In the genomic region with DNA sequence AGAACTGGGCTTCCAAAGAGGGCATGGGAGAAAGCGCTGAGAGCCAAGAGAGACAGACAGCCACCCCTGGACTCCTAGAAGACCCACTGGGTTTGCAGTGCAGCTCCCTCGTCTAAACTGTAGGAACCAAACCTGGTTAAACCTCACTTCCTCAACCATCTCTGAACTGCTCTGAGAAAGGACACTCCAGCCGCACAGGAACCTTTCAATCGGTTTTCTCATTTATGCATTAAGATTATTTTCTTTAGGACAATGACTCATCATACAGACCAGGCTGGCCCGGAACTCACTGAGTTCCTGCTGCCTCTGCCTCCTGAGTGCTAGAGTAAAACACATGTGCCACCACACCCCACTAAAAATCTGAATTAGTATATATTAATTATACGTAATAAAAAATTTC, we compare ENCODE assay signal across 38 mouse cellular contexts. TPM values are rescaled to one million over a fixed set of nuclear protein-coding genes. Genes with fewer than 3 reads are reported as not detected.
DNase-seq lines count a peak whose midpoint lies in the region; ATAC-seq and TF ChIP-seq lines count a peak whose summit lies in the region.
"Had no signal": no experiment of that assay in that cellular context is flagged by ENCODE, and none has a peak within 500 bp of the region (broad histone marks: within the 10 kb centered on the region; RNA-seq: fewer than 3 reads in every experiment).

No protein-coding gene starts in this region.

- H3K9me3 ChIP-seq in forebrain, embryonic 12.5 days = no peaks in the 10 kb centered on the region
- no peaks in the 10 kb centered on the region for H3K9me3 ChIP-seq in forebrain, embryonic 16.5 days (ENCODE audit: control insufficient read depth, low read length)
- no peaks in the 10 kb centered on the region for H3K9me3 ChIP-seq in heart, embryonic 13.5 days
- no peaks in the 10 kb centered on the region for H3K9me3 ChIP-seq in heart, embryonic 12.5 days (replicated peaks)
- no peaks in the 10 kb centered on the region for H3K9me3 ChIP-seq in midbrain, embryonic 13.5 days
- no peaks in the 10 kb centered on the region for H3K9me3 ChIP-seq in midbrain, embryonic 11.5 days (ENCODE audit: control insufficient read depth, low read length)
- H3K9me3 ChIP-seq in midbrain, postnatal 0 days (ENCODE audit: low read length) = no peaks in the 10 kb centered on the region
- H3K9me3 ChIP-seq: embryonic facial prominence, embryonic 15.5 days; heart, embryonic 15.5 days; limb, embryonic 10.5 days; limb, embryonic 15.5 days; liver, embryonic 13.5 days; neural tube, embryonic 15.5 days had no signal

- H3K36me3 ChIP-seq in forebrain, embryonic 12.5 days (replicated peaks) = no peaks in the 10 kb centered on the region; the same call in 1 of the 2 replicates
- H3K36me3 ChIP-seq in forebrain, embryonic 16.5 days (ENCODE audit: control insufficient read depth, insufficient read depth) = peaks cover 1% of the 10 kb centered on the region; the same call in 1 of the 2 replicates
- peaks cover 3% of the 10 kb centered on the region for H3K36me3 ChIP-seq in heart, embryonic 13.5 days
- no peaks in the 10 kb centered on the region; the same call in 1 of the 2 replicates for H3K36me3 ChIP-seq in heart, embryonic 12.5 days
- H3K36me3 ChIP-seq in midbrain, embryonic 13.5 days = peaks cover under 1% of the 10 kb centered on the region
- H3K36me3 ChIP-seq in midbrain, embryonic 11.5 days (ENCODE audit: control insufficient read depth, insufficient read depth, low read length) = no peaks in the 10 kb centered on the region
- no peaks in the 10 kb centered on the region for H3K36me3 ChIP-seq in midbrain, postnatal 0 days (ENCODE audit: insufficient read depth, low read length)
- H3K36me3 ChIP-seq: embryonic facial prominence, embryonic 15.5 days had no signal

- 0 out of 2 replicates have a peak overlapping the region, but pooled peaks have one; percentile 3 for H3K27ac ChIP-seq in forebrain, embryonic 12.5 days
- no peak overlapping the region for H3K27ac ChIP-seq in forebrain, embryonic 16.5 days (ENCODE audit: low read length)
- H3K27ac ChIP-seq in heart, embryonic 13.5 days (replicated peaks) = peak overlapping the region; percentile 53; the same call in 1 of the 2 replicates
- no peak overlapping the region for H3K27ac ChIP-seq in heart, embryonic 12.5 days (ENCODE audit: poor library complexity, severe bottlenecking)
- peak overlapping the region; percentile 61; the same call in 1 of the 2 replicates for H3K27ac ChIP-seq in midbrain, embryonic 13.5 days
- H3K27ac ChIP-seq in midbrain, embryonic 11.5 days (ENCODE audit: low read depth, low read length) = no peak overlapping the region
- H3K27ac ChIP-seq in midbrain, postnatal 0 days (ENCODE audit: low read depth, low read length) = 0 out of 2 replicates have a peak overlapping the region, but pooled peaks have one; percentile 47
- H3K27ac ChIP-seq: embryonic facial prominence, embryonic 15.5 days; heart, adult 2 months; heart, embryonic 15.5 days; kidney, postnatal 0 days; limb, embryonic 10.5 days; limb, embryonic 15.5 days; liver, embryonic 13.5 days; macrophage; neural tube, embryonic 15.5 days had no signal

- H3K9ac ChIP-seq in forebrain, embryonic 12.5 days = no peak overlapping the region
- no peak overlapping the region for H3K9ac ChIP-seq in forebrain, embryonic 16.5 days (replicated peaks; ENCODE audit: low read depth, low read length)
- H3K9ac ChIP-seq in heart, embryonic 13.5 days = no peak overlapping the region
- no peak overlapping the region for H3K9ac ChIP-seq in heart, embryonic 12.5 days
- H3K9ac ChIP-seq in midbrain, embryonic 13.5 days (replicated peaks) = no peak overlapping the region
- no peak overlapping the region for H3K9ac ChIP-seq in midbrain, embryonic 11.5 days (ENCODE audit: low read length)
- H3K9ac ChIP-seq in midbrain, postnatal 0 days (replicated peaks; ENCODE audit: low read length, poor library complexity, severe bottlenecking) = no peak overlapping the region
- H3K9ac ChIP-seq: embryonic facial prominence, embryonic 15.5 days; heart, embryonic 15.5 days; limb, embryonic 15.5 days; liver, embryonic 13.5 days; neural tube, embryonic 15.5 days had no signal

- DNase-seq in midbrain, embryonic 11.5 days (ENCODE audit: low spot score, missing footprints) = no peak
- DNase-seq in midbrain, postnatal 0 days (ENCODE audit: low spot score) = no peak
- DNase-seq: adrenal gland, postnatal 25 days; cerebellum, adult 11-12 months; cerebellum, postnatal 14 days; heart, adult 2 months; heart, postnatal 36 days; kidney, adult 8-10 months; kidney, postnatal 4 days; liver, embryonic 13.5 days; lung, adult 18-20 months; retina, postnatal 1 day; right cerebral cortex, postnatal 14 days; thymus, postnatal 4 days had no signal

- 91% methylated on average over 6 of the region's 6 CpGs for WGBS in forebrain, embryonic 12.5 days
- 91% methylated on average over 6 of the region's 6 CpGs for WGBS in forebrain, embryonic 16.5 days
- 73% methylated on average over 6 of the region's 6 CpGs for WGBS in heart, embryonic 13.5 days
- 68% methylated on average over 6 of the region's 6 CpGs for WGBS in heart, embryonic 12.5 days
- 92% methylated on average over 6 of the region's 6 CpGs for WGBS in midbrain, embryonic 13.5 days
- WGBS in midbrain, embryonic 11.5 days = 88% methylated on average over 6 of the region's 6 CpGs
- WGBS in midbrain, postnatal 0 days = 87% methylated on average over 6 of the region's 6 CpGs

- no peak overlapping the region for H3K4me2 ChIP-seq in forebrain, embryonic 12.5 days
- H3K4me2 ChIP-seq in forebrain, embryonic 16.5 days (ENCODE audit: low read length) = no peak overlapping the region
- H3K4me2 ChIP-seq in heart, embryonic 13.5 days = no peak overlapping the region
- no peak overlapping the region for H3K4me2 ChIP-seq in heart, embryonic 12.5 days
- no peak overlapping the region for H3K4me2 ChIP-seq in midbrain, embryonic 13.5 days (replicated peaks)
- no peak overlapping the region for H3K4me2 ChIP-seq in midbrain, embryonic 11.5 days
- no peak overlapping the region for H3K4me2 ChIP-seq in midbrain, postnatal 0 days (ENCODE audit: low read depth, low read length, poor library complexity, severe bottlenecking)
- H3K4me2 ChIP-seq: embryonic facial prominence, embryonic 15.5 days; heart, embryonic 15.5 days; limb, embryonic 15.5 days; liver, embryonic 13.5 days; neural tube, embryonic 15.5 days had no signal

- ATAC-seq in forebrain, embryonic 12.5 days (ENCODE audit: low FRiP score) = no peak
- ATAC-seq in forebrain, embryonic 16.5 days = no peak
- no peak for ATAC-seq in heart, embryonic 13.5 days (ENCODE audit: extremely low read depth, insufficient number of reproducible peaks, low FRiP score, low TSS enrichment)
- ATAC-seq in heart, embryonic 12.5 days (ENCODE audit: insufficient number of reproducible peaks, low FRiP score) = no peak
- ATAC-seq in midbrain, embryonic 13.5 days = no peak
- ATAC-seq in midbrain, embryonic 11.5 days (ENCODE audit: low FRiP score) = no peak
- ATAC-seq in midbrain, postnatal 0 days (ENCODE audit: low FRiP score) = no peak
- no peak for ATAC-seq in erythroblast, adult 5-6 weeks (replicated peaks; ENCODE audit: low FRiP score, poor library complexity, severe bottlenecking)
- ATAC-seq: intestine, embryonic 16.5 days; lung, postnatal 0 days had no signal

- peaks cover 28% of the 10 kb centered on the region for H3K4me1 ChIP-seq in forebrain, embryonic 12.5 days
- peaks cover 10% of the 10 kb centered on the region for H3K4me1 ChIP-seq in forebrain, embryonic 16.5 days (replicated peaks; ENCODE audit: control insufficient read depth, insufficient read depth, low read length)
- peaks cover 14% of the 10 kb centered on the region for H3K4me1 ChIP-seq in heart, embryonic 13.5 days
- H3K4me1 ChIP-seq in heart, embryonic 12.5 days (replicated peaks) = peaks cover 12% of the 10 kb centered on the region
- peaks cover 24% of the 10 kb centered on the region for H3K4me1 ChIP-seq in midbrain, embryonic 13.5 days (replicated peaks)
- H3K4me1 ChIP-seq in midbrain, embryonic 11.5 days (ENCODE audit: control insufficient read depth, insufficient read depth, low read length) = no peaks in the 10 kb centered on the region
- peaks cover 16% of the 10 kb centered on the region; the same call in 1 of the 2 replicates for H3K4me1 ChIP-seq in midbrain, postnatal 0 days (ENCODE audit: insufficient read depth, low read length)
- H3K4me1 ChIP-seq: embryonic facial prominence, embryonic 15.5 days; limb, embryonic 15.5 days; liver, embryonic 13.5 days had no signal

- TF ChIP-seq CTCF in midbrain, postnatal 0 days (IDR thresholded peaks at IDR 0.05) = no peak

- H3K27me3 ChIP-seq in forebrain, embryonic 12.5 days = no peaks in the 10 kb centered on the region
- H3K27me3 ChIP-seq in forebrain, embryonic 16.5 days (replicated peaks; ENCODE audit: control insufficient read depth, insufficient read depth, low read length) = no peaks in the 10 kb centered on the region
- H3K27me3 ChIP-seq in heart, embryonic 13.5 days (replicated peaks) = peaks cover 4% of the 10 kb centered on the region; the same call in 1 of the 2 replicates
- no peaks in the 10 kb centered on the region for H3K27me3 ChIP-seq in heart, embryonic 12.5 days (replicated peaks)
- no peaks in the 10 kb centered on the region for H3K27me3 ChIP-seq in midbrain, embryonic 13.5 days
- H3K27me3 ChIP-seq in midbrain, embryonic 11.5 days (ENCODE audit: control insufficient read depth, insufficient read depth, low read length) = no peaks in the 10 kb centered on the region
- no peaks in the 10 kb centered on the region for H3K27me3 ChIP-seq in midbrain, postnatal 0 days (ENCODE audit: insufficient read depth, low read length)
- H3K27me3 ChIP-seq: embryonic facial prominence, embryonic 15.5 days; heart, embryonic 15.5 days; limb, embryonic 15.5 days; liver, embryonic 13.5 days; neural tube, embryonic 15.5 days had no signal

- H3K4me3 ChIP-seq in forebrain, embryonic 12.5 days (replicated peaks) = no peak overlapping the region
- H3K4me3 ChIP-seq in forebrain, embryonic 16.5 days (replicated peaks; ENCODE audit: low read length) = no peak overlapping the region
- H3K4me3 ChIP-seq in heart, embryonic 13.5 days = no peak overlapping the region
- H3K4me3 ChIP-seq in heart, embryonic 12.5 days = no peak overlapping the region
- no peak overlapping the region for H3K4me3 ChIP-seq in midbrain, embryonic 13.5 days (replicated peaks)
- no peak overlapping the region for H3K4me3 ChIP-seq in midbrain, embryonic 11.5 days (ENCODE audit: low read depth, low read length)
- H3K4me3 ChIP-seq in midbrain, postnatal 0 days (ENCODE audit: low read depth, low read length) = no peak overlapping the region
- H3K4me3 ChIP-seq: embryonic facial prominence, embryonic 15.5 days; heart, adult 2 months; heart, embryonic 15.5 days; limb, embryonic 10.5 days; limb, embryonic 15.5 days; liver, embryonic 13.5 days; neural tube, embryonic 15.5 days had no signal

RNA-seq across cellular contexts. Expression of gene Gast, which starts 6.4 kb away (rescaled TPM):
- 1.1 TPM in 1 of 2 replicates, not detected in the other for polyA plus RNA-seq in forebrain, embryonic 12.5 days (2016; fragmentation: Nextera tagmentation; extraction: Ambion mirVana)
- not detected in 2 replicates for polyA plus RNA-seq in forebrain, embryonic 16.5 days (2015; fragmentation: Nextera tagmentation; extraction: Ambion mirVana)
- polyA plus RNA-seq in heart, embryonic 13.5 days (2015; fragmentation: Nextera tagmentation; extraction: Ambion mirVana) = not detected in 2 replicates
- not detected in 2 replicates for polyA plus RNA-seq in heart, embryonic 12.5 days (2016; fragmentation: Nextera tagmentation; extraction: Ambion mirVana)
- polyA plus RNA-seq in midbrain, embryonic 13.5 days (2015; fragmentation: Nextera tagmentation; extraction: Ambion mirVana) = 1.2 and 2.5 TPM in 2 replicates
- 0.68 and 0.79 TPM in 2 replicates for polyA plus RNA-seq in midbrain, embryonic 11.5 days (2014; fragmentation: Nextera tagmentation; extraction: Ambion mirVana)
- not detected in 2 replicates for total RNA-seq in midbrain, postnatal 0 days (2014; rRNA removed)
- polyA plus RNA-seq in midbrain, postnatal 0 days (2015; fragmentation: Nextera tagmentation; extraction: Ambion mirVana) = 1.1 and 2.2 TPM in 2 replicates
- not detected in 2 replicates for total RNA-seq in erythroblast, adult 5-6 weeks (2015; ENCODE audit: low replicate concordance)
- total RNA-seq in erythroblast, adult 5-6 weeks (2017; ENCODE audit: low replicate concordance) = not detected in 2 replicates
- total RNA-seq: adrenal gland, adult 18-20 months; adrenal gland, postnatal 25 days; gastrocnemius, adult 8-10 months; gastrocnemius, postnatal 4 days; heart, adult 2 months; heart, postnatal 36 days; left cerebral cortex, postnatal 10 days; megakaryocyte-erythroid progenitor cell, adult 5-6 weeks had no signal
- polyA plus RNA-seq: heart, adult 2 months; heart, embryonic 15.5 days; kidney, postnatal 0 days; limb, embryonic 10.5 days; liver, embryonic 13.5 days; lung, postnatal 0 days; macrophage; neural tube, embryonic 15.5 days; testis, adult 2 months had no signal

RNA-seq across cellular contexts. Expression of gene Eif1, which starts 8.1 kb away (rescaled TPM):
- 1,544 and 1,585 TPM in 2 replicates for polyA plus RNA-seq in forebrain, embryonic 12.5 days (2016; fragmentation: Nextera tagmentation; extraction: Ambion mirVana)
- polyA plus RNA-seq in forebrain, embryonic 16.5 days (2015; fragmentation: Nextera tagmentation; extraction: Ambion mirVana) = 1,243 and 1,295 TPM in 2 replicates
- 1,570 and 1,681 TPM in 2 replicates for polyA plus RNA-seq in heart, embryonic 13.5 days (2015; fragmentation: Nextera tagmentation; extraction: Ambion mirVana)
- 1,467 and 1,522 TPM in 2 replicates for polyA plus RNA-seq in heart, embryonic 12.5 days (2016; fragmentation: Nextera tagmentation; extraction: Ambion mirVana)
- 1,443 and 1,564 TPM in 2 replicates for polyA plus RNA-seq in midbrain, embryonic 13.5 days (2015; fragmentation: Nextera tagmentation; extraction: Ambion mirVana)
- 1,701 and 1,853 TPM in 2 replicates for polyA plus RNA-seq in midbrain, embryonic 11.5 days (2014; fragmentation: Nextera tagmentation; extraction: Ambion mirVana)
- 84.7 and 117 TPM in 2 replicates for total RNA-seq in midbrain, postnatal 0 days (2014; rRNA removed)
- 1,241 and 1,297 TPM in 2 replicates for polyA plus RNA-seq in midbrain, postnatal 0 days (2015; fragmentation: Nextera tagmentation; extraction: Ambion mirVana)
- total RNA-seq in erythroblast, adult 5-6 weeks (2015; ENCODE audit: low replicate concordance) = 580 and 688 TPM in 2 replicates
- 168 and 350 TPM in 2 replicates for total RNA-seq in erythroblast, adult 5-6 weeks (2017; ENCODE audit: low replicate concordance)

RNA-seq across cellular contexts. Expression of gene Hap1, which starts 28.2 kb away (rescaled TPM):
- 96.3 and 116 TPM in 2 replicates for polyA plus RNA-seq in forebrain, embryonic 12.5 days (2016; fragmentation: Nextera tagmentation; extraction: Ambion mirVana)
- 72.3 and 164 TPM in 2 replicates for polyA plus RNA-seq in forebrain, embryonic 16.5 days (2015; fragmentation: Nextera tagmentation; extraction: Ambion mirVana)
- 8.0 and 9.3 TPM in 2 replicates for polyA plus RNA-seq in heart, embryonic 13.5 days (2015; fragmentation: Nextera tagmentation; extraction: Ambion mirVana)
- 11.1 and 12.3 TPM in 2 replicates for polyA plus RNA-seq in heart, embryonic 12.5 days (2016; fragmentation: Nextera tagmentation; extraction: Ambion mirVana)
- 137 and 168 TPM in 2 replicates for polyA plus RNA-seq in midbrain, embryonic 13.5 days (2015; fragmentation: Nextera tagmentation; extraction: Ambion mirVana)
- 16.4 TPM in 2 replicates for polyA plus RNA-seq in midbrain, embryonic 11.5 days (2014; fragmentation: Nextera tagmentation; extraction: Ambion mirVana)
- 743 and 796 TPM in 2 replicates for total RNA-seq in midbrain, postnatal 0 days (2014; rRNA removed)
- 597 and 631 TPM in 2 replicates for polyA plus RNA-seq in midbrain, postnatal 0 days (2015; fragmentation: Nextera tagmentation; extraction: Ambion mirVana)
- not detected in 2 replicates for total RNA-seq in erythroblast, adult 5-6 weeks (2015; ENCODE audit: low replicate concordance)
- not detected in 2 replicates for total RNA-seq in erythroblast, adult 5-6 weeks (2017; ENCODE audit: low replicate concordance)
- total RNA-seq: megakaryocyte-erythroid progenitor cell, adult 5-6 weeks had no signal
- polyA plus RNA-seq: macrophage had no signal

RNA-seq across cellular contexts. Expression of gene Krt42, which starts 58.1 kb away (rescaled TPM):
- polyA plus RNA-seq in forebrain, embryonic 12.5 days (2016; fragmentation: Nextera tagmentation; extraction: Ambion mirVana) = not detected in 2 replicates
- not detected in 2 replicates for polyA plus RNA-seq in forebrain, embryonic 16.5 days (2015; fragmentation: Nextera tagmentation; extraction: Ambion mirVana)
- polyA plus RNA-seq in heart, embryonic 13.5 days (2015; fragmentation: Nextera tagmentation; extraction: Ambion mirVana) = not detected in 2 replicates
- polyA plus RNA-seq in heart, embryonic 12.5 days (2016; fragmentation: Nextera tagmentation; extraction: Ambion mirVana) = not detected in 2 replicates
- polyA plus RNA-seq in midbrain, embryonic 13.5 days (2015; fragmentation: Nextera tagmentation; extraction: Ambion mirVana) = not detected in 2 replicates
- not detected in 2 replicates for polyA plus RNA-seq in midbrain, embryonic 11.5 days (2014; fragmentation: Nextera tagmentation; extraction: Ambion mirVana)
- 0.27 TPM in 1 of 2 replicates, not detected in the other for total RNA-seq in midbrain, postnatal 0 days (2014; rRNA removed)
- not detected in 2 replicates for polyA plus RNA-seq in midbrain, postnatal 0 days (2015; fragmentation: Nextera tagmentation; extraction: Ambion mirVana)
- not detected in 2 replicates for total RNA-seq in erythroblast, adult 5-6 weeks (2015; ENCODE audit: low replicate concordance)
- not detected in 2 replicates for total RNA-seq in erythroblast, adult 5-6 weeks (2017; ENCODE audit: low replicate concordance)
- total RNA-seq: adrenal gland, adult 18-20 months; adrenal gland, postnatal 25 days; gastrocnemius, adult 8-10 months; gastrocnemius, postnatal 4 days; heart, adult 2 months; heart, postnatal 36 days; left cerebral cortex, postnatal 10 days; megakaryocyte-erythroid progenitor cell, adult 5-6 weeks had no signal
- polyA plus RNA-seq: cortical plate, adult 2 months; heart, adult 2 months; heart, embryonic 15.5 days; intestine, embryonic 16.5 days; kidney, postnatal 0 days; limb, embryonic 10.5 days; liver, embryonic 13.5 days; lung, postnatal 0 days; macrophage; neural tube, embryonic 15.5 days; small intestine, adult 2 months; stomach, embryonic 14.5 days; testis, adult 2 months had no signal

Comparison
In these comparisons a context has a peak if more than half of its experiments do, and no peak if none do; other contexts are left out.
1. H3K27ac ChIP-seq: peak in forebrain, embryonic 12.5 days (single experiment), heart, embryonic 13.5 days (single experiment), midbrain, embryonic 13.5 days (single experiment) and midbrain, postnatal 0 days (single experiment); none in forebrain, embryonic 16.5 days (single experiment), heart, embryonic 12.5 days (single experiment) and midbrain, embryonic 11.5 days (single experiment).